Mouse (Mus musculus): ENCODE measurements at regions not wholly inside any gene's neighbourhood (a gene's known extent, or its start where the extent isn't known, plus 50 kb on each side); places are given as distances from the start of the nearest gene placed in this dataset.

- H3K79me2 ChIP-seq (ENCODE audit: control insufficient read depth, insufficient read depth), result no peaks in the 10 kb centered on the region
- no peak for TF ChIP-seq FOSL1 (IDR thresholded peaks at IDR 0.05; ENCODE audit: insufficient read depth, low read length, poor library complexity, severe bottlenecking)
- no peak for TF ChIP-seq CTCF (IDR thresholded peaks at IDR 0.05; ENCODE audit: control insufficient read depth, insufficient read depth, insufficient read length)
- TF ChIP-seq USF1 (IDR thresholded peaks at IDR 0.05; ENCODE audit: low read depth), result no peak
- TF ChIP-seq CEBPB (IDR thresholded peaks at IDR 0.05; ENCODE audit: low read depth), result no peak
- TF ChIP-seq MYOG (IDR thresholded peaks at IDR 0.05; ENCODE audit: control insufficient read depth, extremely low read depth, insufficient read length), result no peak
- TF ChIP-seq MYOD1 (IDR thresholded peaks at IDR 0.05; ENCODE audit: control insufficient read depth, insufficient read length, low read depth), result no peak
- no peak for TF ChIP-seq MAX (IDR thresholded peaks at IDR 0.05)
- H3K79me3 ChIP-seq (ENCODE audit: low read depth), result no peaks in the 10 kb centered on the region
- H3ac ChIP-seq (ENCODE audit: control insufficient read depth, insufficient read length, low read depth), result no peak overlapping the region
- no peak overlapping the region for H3K4me3 ChIP-seq (ENCODE audit: insufficient read depth, poor library complexity, severe bottlenecking)
- no peaks in the 10 kb centered on the region for H3K27me3 ChIP-seq (ENCODE audit: control insufficient read depth, insufficient read depth, insufficient read length)
- no peaks in the 10 kb centered on the region for H3K36me3 ChIP-seq (ENCODE audit: control insufficient read depth, insufficient read depth)
Observed at GRCm38 (mm10) chr4:89621260-89621659, 58.0 kb upstream of the Dmrta1 start.

GRCm38 (mm10) chr4:89604721-89605120, 74.5 kb upstream of the Dmrta1 start:
- Histone ChIP-seq H3K79me2 (ENCODE audit: control insufficient read depth, insufficient read depth) (no peaks in the 10 kb centered on the region), H3ac (ENCODE audit: control insufficient read depth, insufficient read length, low read depth) (no peak overlapping the region), H3K27me3 (ENCODE audit: control insufficient read depth, insufficient read depth, insufficient read length) (no peaks in the 10 kb centered on the region), H3K36me3 (ENCODE audit: control insufficient read depth, insufficient read depth) (no peaks in the 10 kb centered on the region), H3K79me3 (ENCODE audit: low read depth) (no peaks in the 10 kb centered on the region), H3K4me3 (ENCODE audit: insufficient read depth, poor library complexity, severe bottlenecking) (no peak overlapping the region)
- TF ChIP-seq CTCF (IDR thresholded peaks at IDR 0.05; ENCODE audit: control insufficient read depth, insufficient read depth, insufficient read length), result no peak
- no peak for TF ChIP-seq MAX (IDR thresholded peaks at IDR 0.05)
- TF ChIP-seq USF1 (IDR thresholded peaks at IDR 0.05; ENCODE audit: low read depth), result no peak
- no peak for TF ChIP-seq MYOG (IDR thresholded peaks at IDR 0.05; ENCODE audit: control insufficient read depth, extremely low read depth, insufficient read length)
- TF ChIP-seq CEBPB (IDR thresholded peaks at IDR 0.05; ENCODE audit: low read depth), result no peak
- TF ChIP-seq FOSL1 (IDR thresholded peaks at IDR 0.05; ENCODE audit: insufficient read depth, low read length, poor library complexity, severe bottlenecking), result no peak
- TF ChIP-seq MYOD1 (IDR thresholded peaks at IDR 0.05; ENCODE audit: control insufficient read depth, insufficient read length, low read depth), result no peak

GRCm38 (mm10) chr4:89575529-89575928, 103.7 kb upstream of the Dmrta1 start:
- Histone ChIP-seq H3ac (ENCODE audit: control insufficient read depth, insufficient read length, low read depth) (no peak overlapping the region), H3K36me3 (ENCODE audit: control insufficient read depth, insufficient read depth) (no peaks in the 10 kb centered on the region), H3K4me3 (ENCODE audit: insufficient read depth, poor library complexity, severe bottlenecking) (no peak overlapping the region), H3K79me2 (ENCODE audit: control insufficient read depth, insufficient read depth) (no peaks in the 10 kb centered on the region), H3K79me3 (ENCODE audit: low read depth) (no peaks in the 10 kb centered on the region), H3K27me3 (ENCODE audit: control insufficient read depth, insufficient read depth, insufficient read length) (peaks cover 3% of the 10 kb centered on the region)
- TF ChIP-seq MYOD1 (IDR thresholded peaks at IDR 0.05; ENCODE audit: control insufficient read depth, insufficient read length, low read depth) (no peak), CTCF (IDR thresholded peaks at IDR 0.05; ENCODE audit: control insufficient read depth, insufficient read depth, insufficient read length) (peak; percentile 3), MAX (IDR thresholded peaks at IDR 0.05) (no peak), USF1 (IDR thresholded peaks at IDR 0.05; ENCODE audit: low read depth) (no peak), CEBPB (IDR thresholded peaks at IDR 0.05; ENCODE audit: low read depth) (no peak), FOSL1 (IDR thresholded peaks at IDR 0.05; ENCODE audit: insufficient read depth, low read length, poor library complexity, severe bottlenecking) (no peak), MYOG (IDR thresholded peaks at IDR 0.05; ENCODE audit: control insufficient read depth, extremely low read depth, insufficient read length) (no peak)

GRCm38 (mm10) chr4:89554711-89555466, 124.3 kb upstream of the Dmrta1 start:
- Histone ChIP-seq H3K79me2 (ENCODE audit: control insufficient read depth, insufficient read depth) (no peaks in the 10 kb centered on the region), H3ac (ENCODE audit: control insufficient read depth, insufficient read length, low read depth) (no peak overlapping the region), H3K4me3 (ENCODE audit: insufficient read depth, poor library complexity, severe bottlenecking) (no peak overlapping the region), H3K27me3 (ENCODE audit: control insufficient read depth, insufficient read depth, insufficient read length) (no peaks in the 10 kb centered on the region), H3K36me3 (ENCODE audit: control insufficient read depth, insufficient read depth) (no peaks in the 10 kb centered on the region), H3K79me3 (ENCODE audit: low read depth) (no peaks in the 10 kb centered on the region)
- TF ChIP-seq CEBPB (IDR thresholded peaks at IDR 0.05; ENCODE audit: low read depth) (no peak), CTCF (IDR thresholded peaks at IDR 0.05; ENCODE audit: control insufficient read depth, insufficient read depth, insufficient read length) (no peak), MYOD1 (IDR thresholded peaks at IDR 0.05; ENCODE audit: control insufficient read depth, insufficient read length, low read depth) (no peak), MAX (IDR thresholded peaks at IDR 0.05) (no peak), MYOG (IDR thresholded peaks at IDR 0.05; ENCODE audit: control insufficient read depth, extremely low read depth, insufficient read length) (no peak), FOSL1 (IDR thresholded peaks at IDR 0.05; ENCODE audit: insufficient read depth, low read length, poor library complexity, severe bottlenecking) (no peak)

- no peak overlapping the region for H3ac ChIP-seq (ENCODE audit: control insufficient read depth, insufficient read length, low read depth)
- TF ChIP-seq CEBPB (IDR thresholded peaks at IDR 0.05; ENCODE audit: low read depth), result no peak
- no peak for TF ChIP-seq MYOG (IDR thresholded peaks at IDR 0.05; ENCODE audit: control insufficient read depth, extremely low read depth, insufficient read length)
Observed at GRCm38 (mm10) chr4:89552556-89552955, 126.7 kb upstream of the Dmrta1 start.

GRCm38 (mm10) chr4:89550515-89550914, 128.7 kb upstream of the Dmrta1 start:
- no peaks in the 10 kb centered on the region for H3K79me3 ChIP-seq (ENCODE audit: low read depth)
- no peaks in the 10 kb centered on the region for H3K27me3 ChIP-seq (ENCODE audit: control insufficient read depth, insufficient read depth, insufficient read length)
- no peak overlapping the region for H3ac ChIP-seq (ENCODE audit: control insufficient read depth, insufficient read length, low read depth)
- no peaks in the 10 kb centered on the region for H3K36me3 ChIP-seq (ENCODE audit: control insufficient read depth, insufficient read depth)
- no peak overlapping the region for H3K4me3 ChIP-seq (ENCODE audit: insufficient read depth, poor library complexity, severe bottlenecking)
- no peaks in the 10 kb centered on the region for H3K79me2 ChIP-seq (ENCODE audit: control insufficient read depth, insufficient read depth)
- TF ChIP-seq MYOG (IDR thresholded peaks at IDR 0.05; ENCODE audit: control insufficient read depth, extremely low read depth, insufficient read length) (no peak), FOSL1 (IDR thresholded peaks at IDR 0.05; ENCODE audit: insufficient read depth, low read length, poor library complexity, severe bottlenecking) (no peak), CTCF (IDR thresholded peaks at IDR 0.05; ENCODE audit: control insufficient read depth, insufficient read depth, insufficient read length) (no peak), MYOD1 (IDR thresholded peaks at IDR 0.05; ENCODE audit: control insufficient read depth, insufficient read length, low read depth) (no peak), CEBPB (IDR thresholded peaks at IDR 0.05; ENCODE audit: low read depth) (no peak), USF1 (IDR thresholded peaks at IDR 0.05; ENCODE audit: low read depth) (no peak), MAX (IDR thresholded peaks at IDR 0.05) (no peak)

More at GRCm38 (mm10) chr4:89552556-89552955, 126.7 kb upstream of the Dmrta1 start:
- Histone ChIP-seq H3K36me3 (ENCODE audit: control insufficient read depth, insufficient read depth) (no peaks in the 10 kb centered on the region), H3K4me3 (ENCODE audit: insufficient read depth, poor library complexity, severe bottlenecking) (no peak overlapping the region), H3K79me2 (ENCODE audit: control insufficient read depth, insufficient read depth) (no peaks in the 10 kb centered on the region), H3K79me3 (ENCODE audit: low read depth) (no peaks in the 10 kb centered on the region), H3K27me3 (ENCODE audit: control insufficient read depth, insufficient read depth, insufficient read length) (no peaks in the 10 kb centered on the region)

Measured in C2C12 (cell line).